Mouse (Mus musculus) liver, adult (tissue): ENCODE measurements around the gene Trappc5.

Source experiments
- GATA4 ChIP-seq: IDR thresholded peaks from 2 replicates; pipeline ENCODE4 v1.6.1; 2014; ENCODE audit warnings: mild to moderate bottlenecking, low read length; ENCODE audit not compliant: insufficient replicate concordance

The Trappc5 gene

GRCm38 (mm10) chr8:3676131-3676992 is at the start of gene Trappc5:
Trappc5 (plus strand) TSS chr8:3676299.
- TF ChIP-seq GATA4, result no peak

GRCm38 (mm10) chr8:3626971-3627370 is 49.1 kb upstream of the Trappc5 start:
- no peak for TF ChIP-seq GATA4

DNA sequence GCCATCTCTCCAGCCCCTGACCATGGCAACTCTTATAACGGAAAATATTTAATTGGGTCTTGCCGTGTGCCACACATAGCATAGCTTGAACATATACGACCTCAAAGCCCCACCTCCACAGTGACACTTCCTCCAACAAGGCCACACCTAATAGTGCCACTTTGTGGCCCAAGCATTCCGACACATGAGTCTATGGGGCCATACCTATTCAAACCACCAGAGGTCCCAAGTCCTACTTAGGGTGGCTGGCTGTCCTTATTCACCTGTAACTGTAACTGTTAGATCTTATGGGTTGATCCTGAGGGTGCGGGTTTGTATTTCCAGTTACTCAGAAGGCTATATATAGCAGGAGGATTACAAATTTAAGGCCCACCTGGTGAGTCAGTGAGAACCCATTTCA is 48.1 kb upstream of the Trappc5 start:
- no peak for TF ChIP-seq GATA4

- no peak for TF ChIP-seq GATA4
These were observed 45.2 kb upstream of the Trappc5 start, which contains the start of gene Stxbp2 for GRCm38 (mm10) chr8:3630647-3631477. Stxbp2 (plus strand) TSS chr8:3630955.

DNA sequence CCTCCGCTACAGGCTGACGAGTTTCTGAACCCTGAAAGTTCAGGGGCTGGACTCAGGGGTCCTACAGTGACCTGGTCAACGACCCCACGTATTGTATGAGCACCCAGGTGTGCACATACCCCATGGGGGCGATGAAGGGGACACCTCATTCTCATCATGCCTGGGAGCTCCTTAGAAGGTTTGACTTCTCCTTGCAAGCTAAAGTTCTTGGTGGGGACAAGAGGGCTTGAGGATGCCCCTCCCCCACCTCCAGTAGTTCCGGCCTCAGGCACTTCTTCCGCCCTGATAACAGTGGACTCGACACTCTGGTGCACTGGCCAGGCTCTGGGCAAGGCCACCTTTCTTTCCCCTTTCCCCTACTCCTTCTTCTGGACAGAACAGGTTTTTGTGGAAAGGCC is 44.6 kb upstream of the Trappc5 start:
- TF ChIP-seq GATA4, result no peak

DNA sequence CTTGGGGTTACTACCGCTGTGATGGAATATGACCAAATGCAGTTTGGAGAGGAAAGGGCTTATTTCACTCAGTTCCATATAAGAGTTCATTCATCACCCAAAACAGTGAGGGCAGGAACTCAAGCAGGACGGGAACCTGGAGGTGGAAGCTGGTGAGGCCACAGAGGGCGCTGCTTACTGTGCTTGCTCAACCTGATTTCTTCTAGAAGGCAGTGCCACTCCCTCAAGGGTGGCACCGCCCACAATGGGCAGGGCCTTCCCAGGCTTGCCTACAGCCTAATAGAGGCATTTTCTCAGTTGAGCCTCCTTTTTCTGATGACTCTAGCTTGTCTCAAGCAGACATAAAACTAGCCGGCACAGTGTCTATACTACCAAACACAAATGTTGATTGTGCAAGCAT is 30.3 kb upstream of the Trappc5 start:
- no peak for TF ChIP-seq GATA4

DNA sequence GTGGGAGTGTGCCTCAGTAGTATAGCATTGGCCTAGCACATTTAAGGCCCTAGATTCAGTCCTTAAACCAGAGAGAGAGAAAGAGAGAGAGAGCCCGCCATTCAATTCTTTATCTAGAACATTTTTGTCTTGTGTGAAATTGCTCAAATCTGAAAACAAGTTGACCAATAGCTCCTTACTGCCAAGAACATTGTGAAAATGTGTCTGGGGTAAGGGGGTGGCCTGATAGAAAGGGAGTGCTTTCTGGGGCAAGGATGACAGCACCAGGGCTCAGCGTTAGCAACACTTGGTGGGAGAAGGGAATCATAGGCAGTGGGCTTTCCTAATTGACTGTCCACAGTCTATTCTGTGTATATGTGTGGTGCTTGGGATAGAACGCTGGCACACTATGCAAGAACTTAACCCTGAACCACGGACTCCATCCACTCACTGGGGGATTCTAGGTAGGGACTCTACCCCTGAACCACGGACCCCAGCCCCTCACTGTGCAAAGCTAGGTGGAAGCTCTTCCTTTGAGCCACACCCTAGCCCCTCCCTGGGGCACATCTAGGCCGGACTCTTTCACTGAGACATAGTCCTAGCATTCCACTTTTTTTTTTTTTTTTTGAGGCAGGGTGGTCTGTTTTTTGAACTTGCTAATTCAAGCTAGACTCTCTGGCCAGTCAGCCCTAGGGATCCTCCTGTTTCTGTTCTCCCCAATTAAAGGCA is 29.1 kb upstream of the Trappc5 start:
- no peak for TF ChIP-seq GATA4

GRCm38 (mm10) chr8:3647561-3647960 is 28.5 kb upstream of the Trappc5 start:
- no peak for TF ChIP-seq GATA4

- no peak for TF ChIP-seq GATA4
These were observed 27.8 kb upstream of the Trappc5 start for GRCm38 (mm10) chr8:3648268-3648667.

GRCm38 (mm10) chr8:3648990-3649389 is 27.1 kb upstream of the Trappc5 start:
- no peak for TF ChIP-seq GATA4

DNA sequence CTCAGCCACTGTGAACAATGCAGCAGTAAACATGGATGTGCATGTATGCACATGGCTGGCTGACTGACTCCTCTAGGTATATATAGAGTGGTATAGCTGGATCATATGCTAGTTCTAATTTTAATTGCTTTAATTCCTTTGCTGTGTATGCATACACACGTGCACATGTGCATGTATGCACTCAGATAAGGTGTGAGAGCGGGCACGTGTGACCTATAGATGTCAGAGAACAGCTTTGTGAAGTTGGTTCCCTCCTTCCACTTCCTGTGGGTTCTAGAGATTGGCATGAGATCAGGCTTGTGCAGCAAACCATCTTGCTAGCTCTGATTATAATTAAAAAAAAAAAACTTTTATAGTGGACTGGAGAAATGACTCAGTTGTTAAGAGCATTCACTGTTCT is 23.3 kb upstream of the Trappc5 start:
- TF ChIP-seq GATA4, result no peak

- no peak for TF ChIP-seq GATA4
These were observed 21.2 kb upstream of the Trappc5 start for GRCm38 (mm10) chr8:3654726-3655508.

GRCm38 (mm10) chr8:3655526-3655925 is 20.6 kb upstream of the Trappc5 start, which contains the start of gene Retn:
Retn (plus strand) TSS chr8:3655770.
- TF ChIP-seq GATA4, result no peak

DNA sequence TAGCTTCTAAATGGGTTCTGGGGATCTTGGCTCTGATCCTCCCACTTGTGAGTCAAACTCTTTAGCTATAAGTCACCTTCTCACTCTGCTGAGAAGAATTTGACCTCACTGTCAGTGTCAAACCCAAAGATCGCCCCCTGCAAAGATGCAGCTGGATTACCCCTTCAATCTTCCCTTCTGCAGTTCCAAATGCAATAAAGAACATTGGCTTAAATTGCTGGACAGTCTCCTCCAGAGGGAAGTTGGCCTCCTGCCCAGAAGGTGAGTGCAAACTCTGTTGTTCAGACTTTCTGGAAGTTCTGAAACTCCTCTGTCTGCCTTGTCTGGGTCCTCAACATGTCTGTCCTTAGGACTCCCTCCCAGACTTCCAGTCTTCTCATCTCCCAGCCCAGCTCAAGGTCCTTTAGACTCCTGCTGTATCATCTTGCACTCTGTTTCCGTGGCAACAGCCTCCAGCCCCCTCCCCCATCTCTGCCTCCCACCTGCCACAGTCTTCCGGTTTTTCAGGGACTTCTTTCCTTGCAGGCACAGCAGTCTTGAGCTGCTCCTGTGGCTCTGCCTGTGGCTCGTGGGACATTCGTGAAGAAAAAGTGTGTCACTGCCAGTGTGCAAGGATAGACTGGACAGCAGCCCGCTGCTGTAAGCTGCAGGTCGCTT is 19.2 kb upstream of the Trappc5 start:
- TF ChIP-seq GATA4, result no peak

DNA sequence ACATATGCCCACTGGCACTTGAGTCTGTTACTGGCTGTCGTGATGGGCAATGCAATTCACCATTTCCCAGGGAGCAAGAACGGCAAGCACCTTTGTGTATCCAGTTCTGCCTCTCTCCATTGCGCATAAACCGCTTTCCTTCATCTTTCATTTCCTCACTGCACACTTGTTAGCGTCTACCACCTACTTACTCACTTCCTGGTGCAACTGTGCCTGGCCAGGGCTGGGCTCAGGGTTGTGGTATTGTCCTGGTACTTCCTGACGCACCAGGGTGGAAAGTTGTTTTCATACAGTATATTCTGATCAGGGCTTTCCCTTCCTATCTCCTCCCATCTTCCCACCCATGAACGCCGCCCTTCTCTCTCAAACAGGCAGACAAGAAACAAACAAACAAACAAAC is 15.2 kb upstream of the Trappc5 start:
- TF ChIP-seq GATA4, result no peak

GRCm38 (mm10) chr8:3664405-3664804 is 11.7 kb upstream of the Trappc5 start:
- TF ChIP-seq GATA4, result no peak
